Mouse (Mus musculus): ENCODE measurements around the gene Tmtc2. TPM values are rescaled to one million over a fixed set of nuclear protein-coding genes. Genes with fewer than 3 reads are reported as not detected.

Tmtc2 gene
- total and polyA plus RNA-seq, 3 experiments = not detected

- H3K4me3 ChIP-seq (replicated peaks in 1 of 3; ENCODE audit: low read depth in 2 of 3, low read length in 2 of 3, poor library complexity in 1 of 3) = no peak overlapping the region
- H3K9ac ChIP-seq (ENCODE audit: insufficient read depth, low read depth) = no peak overlapping the region
- dilution Hi-C loops (cut with MboI; ENCODE audit: extremely low pct_ligation_motif_present, extremely low pct_unique_long_range_greater_than_20kb, low sequenced_read_pairs) = no loop called here
- H3K4me1 ChIP-seq (ENCODE audit: control insufficient read depth in 1 of 2, insufficient read depth in 2 of 2) = no peaks in the 10 kb centered on the region
- TF ChIP-seq GABPA (IDR thresholded peaks at IDR 0.05; ENCODE audit: insufficient replicate concordance, low read depth, low read length) (no peak), RCOR1 (conservative IDR thresholded peaks at IDR 0.05; ENCODE audit: low read depth, low read length) (no peak), KAT2A (IDR thresholded peaks at IDR 0.05; ENCODE audit: insufficient replicate concordance, low read length) (no peak), TBP (conservative IDR thresholded peaks at IDR 0.05; ENCODE audit: low read depth, low read length) (no peak), JUN (IDR thresholded peaks at IDR 0.05; ENCODE audit: insufficient read depth, low read depth, low read length) (no peak), PAX5 (IDR thresholded peaks at IDR 0.05; ENCODE audit: low read length) (no peak), MEF2A (IDR thresholded peaks at IDR 0.05; ENCODE audit: borderline replicate concordance, low read depth, low read length) (no peak), USF2 (conservative IDR thresholded peaks at IDR 0.05; ENCODE audit: low read depth, low read length) (no peak), HCFC1 (IDR thresholded peaks at IDR 0.05; ENCODE audit: low read depth, low read length) (no peak), CHD2 (IDR thresholded peaks at IDR 0.05; ENCODE audit: low read length) (no peak)
- H3K27me3 ChIP-seq (replicated peaks) = no peaks in the 10 kb centered on the region
- no peak for DNase-seq (ENCODE audit: extremely low read depth)
- H3K36me3 ChIP-seq (replicated peaks in 1 of 2; ENCODE audit: control insufficient read depth in 1 of 2, insufficient read depth in 1 of 2, low read length in 1 of 2) = no peaks in the 10 kb centered on the region
- no peaks in the 10 kb centered on the region for H3K79me2 ChIP-seq (replicated peaks; ENCODE audit: control insufficient read depth, extremely low read depth, insufficient read depth, poor library complexity, severe bottlenecking)
- H3K27ac ChIP-seq (ENCODE audit: insufficient read depth, low read depth) = no peak overlapping the region
- in situ Hi-C loops (cut with MboI; ENCODE audit: low pct_ligation_motif_present, low pct_unique_long_range_greater_than_20kb, low sequenced_read_pairs) = no loop called here
- peaks cover 46% of the 10 kb centered on the region for H3K9me3 ChIP-seq (replicated peaks; ENCODE audit: low read length)
- no peak overlapping the region for H3K4me2 ChIP-seq (ENCODE audit: insufficient read depth, low read depth, poor library complexity, severe bottlenecking)
Measured at GRCm38 (mm10) chr10:105225714-105226113, 348.5 kb downstream of the Tmtc2 start.

GRCm38 (mm10) chr10:105222904-105223303, 351.3 kb downstream of the Tmtc2 start:
- H3K27me3 ChIP-seq (replicated peaks) = no peaks in the 10 kb centered on the region
- no peak overlapping the region for H3K9ac ChIP-seq (ENCODE audit: insufficient read depth, low read depth)
- H3K79me2 ChIP-seq (replicated peaks; ENCODE audit: control insufficient read depth, extremely low read depth, insufficient read depth, poor library complexity, severe bottlenecking) = no peaks in the 10 kb centered on the region
- no peak overlapping the region for H3K27ac ChIP-seq (ENCODE audit: insufficient read depth, low read depth)
- H3K9me3 ChIP-seq (replicated peaks; ENCODE audit: low read length) = peaks cover 51% of the 10 kb centered on the region
- dilution Hi-C loops (cut with MboI; ENCODE audit: extremely low pct_ligation_motif_present, extremely low pct_unique_long_range_greater_than_20kb, low sequenced_read_pairs) (no loop called here), in situ Hi-C loops (cut with MboI; ENCODE audit: low pct_ligation_motif_present, low pct_unique_long_range_greater_than_20kb, low sequenced_read_pairs) (no loop called here)
- no peak overlapping the region for H3K4me2 ChIP-seq (ENCODE audit: insufficient read depth, low read depth, poor library complexity, severe bottlenecking)
- no peaks in the 10 kb centered on the region for H3K4me1 ChIP-seq (ENCODE audit: control insufficient read depth in 1 of 2, insufficient read depth in 2 of 2)
- H3K4me3 ChIP-seq (replicated peaks in 1 of 3; ENCODE audit: low read depth in 2 of 3, low read length in 2 of 3, poor library complexity in 1 of 3) = no peak overlapping the region
- H3K36me3 ChIP-seq (replicated peaks in 1 of 2; ENCODE audit: control insufficient read depth in 1 of 2, insufficient read depth in 1 of 2, low read length in 1 of 2) = no peaks in the 10 kb centered on the region
- no peak for DNase-seq (ENCODE audit: extremely low read depth)
- no peak for TF ChIP-seq SIN3A (IDR thresholded peaks at IDR 0.05; ENCODE audit: low read length)
- no peak for TF ChIP-seq MAZ (IDR thresholded peaks at IDR 0.05; ENCODE audit: low read depth, low read length)
- TF ChIP-seq KAT2A (IDR thresholded peaks at IDR 0.05; ENCODE audit: insufficient replicate concordance, low read length) = no peak

DNA sequence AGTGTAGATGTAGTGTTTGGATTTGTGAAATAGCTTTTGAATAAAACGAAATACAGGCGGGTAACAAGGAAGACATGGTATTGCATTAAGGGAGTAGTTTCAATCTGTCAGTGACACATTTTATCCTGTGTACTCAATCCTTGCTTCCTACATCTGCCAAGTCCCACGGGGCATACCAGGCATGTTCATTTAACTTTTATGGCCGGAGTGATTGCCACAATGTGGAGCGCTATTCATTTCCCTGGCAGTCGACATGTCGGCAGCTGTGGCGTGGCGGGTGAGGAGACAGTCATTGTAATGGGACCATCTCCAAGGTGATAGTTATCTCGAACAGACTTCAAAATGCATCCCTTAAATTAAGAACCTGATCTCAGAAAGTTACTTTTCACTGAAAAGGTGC, 372.8 kb downstream of the Tmtc2 start:
- Histone ChIP-seq H3K4me3 (replicated peaks in 1 of 3; ENCODE audit: low read depth in 2 of 3, low read length in 2 of 3, poor library complexity in 1 of 3) (no peak overlapping the region), H3K79me2 (replicated peaks; ENCODE audit: control insufficient read depth, extremely low read depth, insufficient read depth, poor library complexity, severe bottlenecking) (no peaks in the 10 kb centered on the region), H3K4me1 (ENCODE audit: control insufficient read depth in 1 of 2, insufficient read depth in 2 of 2) (no peaks in the 10 kb centered on the region), H3K27me3 (replicated peaks) (no peaks in the 10 kb centered on the region), H3K9ac (ENCODE audit: insufficient read depth, low read depth) (no peak overlapping the region), H3K4me2 (ENCODE audit: insufficient read depth, low read depth, poor library complexity, severe bottlenecking) (no peak overlapping the region), H3K36me3 (replicated peaks in 1 of 2; ENCODE audit: control insufficient read depth in 1 of 2, insufficient read depth in 1 of 2, low read length in 1 of 2) (no peaks in the 10 kb centered on the region), H3K9me3 (replicated peaks; ENCODE audit: low read length) (peaks cover 40% of the 10 kb centered on the region), H3K27ac (ENCODE audit: insufficient read depth, low read depth) (no peak overlapping the region)
- no peak for DNase-seq (ENCODE audit: extremely low read depth)
- dilution Hi-C loops (cut with MboI; ENCODE audit: extremely low pct_ligation_motif_present, extremely low pct_unique_long_range_greater_than_20kb, low sequenced_read_pairs) = no loop called here
- TF ChIP-seq EP300 (IDR thresholded peaks at IDR 0.05; ENCODE audit: low read length) (no peak), KAT2A (IDR thresholded peaks at IDR 0.05; ENCODE audit: insufficient replicate concordance, low read length) (no peak), USF1 (IDR thresholded peaks at IDR 0.05; ENCODE audit: low read depth, low read length) (no peak), ZC3H11A (IDR thresholded peaks at IDR 0.05; ENCODE audit: low read depth, low read length) (no peak), MYC (IDR thresholded peaks at IDR 0.05; ENCODE audit: low read depth, low read length) (no peak), ZMIZ1 (IDR thresholded peaks at IDR 0.05; ENCODE audit: low read depth, low read length) (no peak), JUND (conservative IDR thresholded peaks at IDR 0.05; ENCODE audit: low read depth, low read length) (no peak), POLR2AphosphoS2 (IDR thresholded peaks at IDR 0.05; ENCODE audit: low read depth, low read length) (no peak), POLR2A (IDR thresholded peaks at IDR 0.05; ENCODE audit: low read depth, low read length) (no peak)
- in situ Hi-C loops (cut with MboI; ENCODE audit: low pct_ligation_motif_present, low pct_unique_long_range_greater_than_20kb, low sequenced_read_pairs) = no loop called here

All from CH12.LX (cell line).